Comparison of ENCODE assay signal across 31 mouse cellular contexts in genomic region chr13:47146388-47146787, GRCm38 (mm10). TPM values are rescaled to one million over a fixed set of nuclear protein-coding genes. Genes with fewer than 3 reads are reported as not detected.
DNase-seq lines count a peak whose midpoint lies in the region; ATAC-seq and TF ChIP-seq lines count a peak whose summit lies in the region.
"Had no signal": no experiment of that assay in that cellular context is flagged by ENCODE, and none has a peak within 500 bp of the region (broad histone marks: within the 10 kb centered on the region; RNA-seq: fewer than 3 reads in every experiment).

No protein-coding gene starts in this region.

- intact Hi-C loops in gastrocnemius, adult 2 months (cut with DNase I): no loop called here

- H3K27ac ChIP-seq in gastrocnemius, adult 2 months: peak overlapping the region; percentile 16; the same call in 1 of the 2 replicates
- peak overlapping the region; percentile 82 to 85 for H3K27ac ChIP-seq in heart, embryonic 14.5 days (replicated peaks in 1 of 2; ENCODE audit: control insufficient read depth in 1 of 2, insufficient read depth in 1 of 2, low read depth in 2 of 2, low read length in 2 of 2)
- no peak overlapping the region for H3K27ac ChIP-seq in lung, postnatal 0 days (ENCODE audit: low read length)
- H3K27ac ChIP-seq: forebrain, embryonic 12.5 days; hindbrain, embryonic 13.5 days; midbrain, embryonic 12.5 days; neural tube, embryonic 12.5 days had no signal

- H3K4me1 ChIP-seq in heart, embryonic 14.5 days (ENCODE audit: control insufficient read depth in 2 of 2, insufficient read depth in 2 of 2, low read length in 2 of 2): peaks cover 29 to 52% of the 10 kb centered on the region in 2 experiments
- H3K4me1 ChIP-seq in lung, postnatal 0 days (ENCODE audit: insufficient read depth, low read depth, low read length): no peaks in the 10 kb centered on the region
- H3K4me1 ChIP-seq: hindbrain, embryonic 13.5 days; midbrain, embryonic 12.5 days; neural tube, embryonic 12.5 days had no signal

- no peaks in the 10 kb centered on the region for H3K27me3 ChIP-seq in heart, embryonic 14.5 days (ENCODE audit: control insufficient read depth, insufficient read depth, low read length)
- no peaks in the 10 kb centered on the region for H3K27me3 ChIP-seq in lung, postnatal 0 days (replicated peaks; ENCODE audit: insufficient read depth, low read length)
- H3K27me3 ChIP-seq: embryonic facial prominence, embryonic 15.5 days; forebrain, embryonic 12.5 days; hindbrain, embryonic 13.5 days; megakaryocyte, embryonic 14.5 days; midbrain, embryonic 12.5 days; neural tube, embryonic 12.5 days had no signal

- 28% methylated on average over 7 of the region's 7 CpGs for WGBS in heart, embryonic 14.5 days
- WGBS in lung, postnatal 0 days: 47% methylated on average over 7 of the region's 7 CpGs

- H3K9ac ChIP-seq in heart, embryonic 14.5 days (ENCODE audit: low read length): peak overlapping the region; percentile 41; the same call in 1 of the 2 replicates
- H3K9ac ChIP-seq in lung, postnatal 0 days (replicated peaks; ENCODE audit: low read depth): no peak overlapping the region
- H3K9ac ChIP-seq: embryonic facial prominence, embryonic 15.5 days; forebrain, embryonic 12.5 days; forebrain, postnatal 0 days; hindbrain, embryonic 13.5 days; midbrain, embryonic 12.5 days; neural tube, embryonic 12.5 days had no signal

- H3K36me3 ChIP-seq in heart, embryonic 14.5 days (ENCODE audit: control insufficient read depth, insufficient read depth, low read length): no peaks in the 10 kb centered on the region
- H3K36me3 ChIP-seq in lung, postnatal 0 days (ENCODE audit: insufficient read depth, low read length): no peaks in the 10 kb centered on the region
- H3K36me3 ChIP-seq: embryonic facial prominence, embryonic 15.5 days; forebrain, embryonic 12.5 days; hindbrain, embryonic 13.5 days; midbrain, embryonic 12.5 days; neural tube, embryonic 12.5 days had no signal

- no peak for TF ChIP-seq EP300 in lung, postnatal 0 days (IDR thresholded peaks at IDR 0.05)

- no peaks in the 10 kb centered on the region for H3K9me3 ChIP-seq in heart, embryonic 14.5 days (ENCODE audit: control insufficient read depth, low read length)
- H3K9me3 ChIP-seq in lung, postnatal 0 days (ENCODE audit: low read length): no peaks in the 10 kb centered on the region
- H3K9me3 ChIP-seq: embryonic facial prominence, embryonic 15.5 days; forebrain, embryonic 12.5 days; hindbrain, embryonic 13.5 days; megakaryocyte, embryonic 14.5 days; midbrain, embryonic 12.5 days; neural tube, embryonic 12.5 days had no signal

- H3K4me3 ChIP-seq in gastrocnemius, adult 2 months: no peak overlapping the region
- no peak overlapping the region for H3K4me3 ChIP-seq in heart, embryonic 14.5 days (ENCODE audit: control insufficient read depth in 1 of 2, insufficient read depth in 1 of 2, low read depth in 1 of 2, low read length in 2 of 2)
- H3K4me3 ChIP-seq in lung, postnatal 0 days (ENCODE audit: low read depth, low read length): no peak overlapping the region
- H3K4me3 ChIP-seq: embryonic facial prominence, embryonic 15.5 days; forebrain, embryonic 12.5 days; hindbrain, embryonic 13.5 days; megakaryocyte, embryonic 14.5 days; midbrain, embryonic 12.5 days; myocyte; neural tube, embryonic 12.5 days had no signal

- DNase-seq in gastrocnemius, adult 2 months: no peak
- DNase-seq in gastrocnemius, adult 18-20 months (ENCODE audit: low spot score): no peak
- DNase-seq in heart, postnatal 4 days: no peak
- DNase-seq in lung, postnatal 0 days (ENCODE audit: low spot score): peak; percentile 7
- DNase-seq in lung, adult 18-20 months: no peak
- DNase-seq in right cerebral cortex, postnatal 14 days: no peak
- DNase-seq: adrenal gland, postnatal 14 days; cerebellum, adult 11-12 months; cerebellum, adult 9-11 months; embryo, embryonic 11 days; forebrain, postnatal 0 days; gastrocnemius, postnatal 36 days; heart, postnatal 14 days; kidney, adult 8-10 months; kidney, postnatal 10 days; layer of hippocampus, adult 9-11 months; lung, postnatal 4 days; right cerebral cortex, adult 18-20 months; thymus, adult 2 months; thymus, postnatal 36 days had no signal

- no peak for TF ChIP-seq CTCF in gastrocnemius, adult 2 months (IDR thresholded peaks at IDR 0.05)
- no peak for TF ChIP-seq CTCF in lung, postnatal 0 days (IDR thresholded peaks at IDR 0.05)

- H3K4me2 ChIP-seq in heart, embryonic 14.5 days (ENCODE audit: low read length): peak overlapping the region; percentile 44
- H3K4me2 ChIP-seq in lung, postnatal 0 days (replicated peaks; ENCODE audit: low read depth, low read length): no peak overlapping the region
- H3K4me2 ChIP-seq: embryonic facial prominence, embryonic 15.5 days; forebrain, embryonic 12.5 days; hindbrain, embryonic 13.5 days; liver, embryonic 11.5 days; midbrain, embryonic 12.5 days; neural tube, embryonic 12.5 days had no signal

- ATAC-seq in heart, embryonic 14.5 days (ENCODE audit: insufficient number of reproducible peaks, insufficient read depth, low FRiP score, low read depth): no peak
- no peak for ATAC-seq in lung, postnatal 0 days
- ATAC-seq: forebrain, postnatal 0 days; intestine, embryonic 16.5 days had no signal

RNA-seq across cellular contexts. Expression of gene Rnf144b, which starts 23.9 kb away (rescaled TPM):
- total RNA-seq in gastrocnemius, adult 2 months (2021): 10 to 100 TPM; 24.0 to 25.9 TPM
- total RNA-seq in gastrocnemius, adult 18-20 months (2021): 10 to 100 TPM; 17.5 to 29.4 TPM
- polyA plus RNA-seq in heart, embryonic 14.5 days (2014; fragmentation: Nextera tagmentation; extraction: Ambion mirVana): 2.3 and 2.6 TPM in 2 replicates
- 1 to 10 TPM; 7.3 to 8.1 TPM for total RNA-seq in heart, postnatal 4 days (2021)
- polyA plus RNA-seq in lung, postnatal 0 days (2015; fragmentation: Nextera tagmentation; extraction: Ambion mirVana): 3.2 and 4.0 TPM in 2 replicates
- total RNA-seq: MEL had no signal

RNA-seq across cellular contexts. Expression of gene Dek, which starts 40.4 kb away (rescaled TPM):
- total RNA-seq in gastrocnemius, adult 2 months (2021): 10 to 100 TPM; 34.8 to 35.4 TPM
- 10 to 100 TPM; 36.0 to 36.8 TPM for total RNA-seq in gastrocnemius, adult 18-20 months (2021)
- polyA plus RNA-seq in heart, embryonic 14.5 days (2014; fragmentation: Nextera tagmentation; extraction: Ambion mirVana): 130 and 132 TPM in 2 replicates
- total RNA-seq in heart, postnatal 4 days (2021): 10 to 100 TPM; 85.5 to 87.1 TPM
- 113 and 126 TPM in 2 replicates for polyA plus RNA-seq in lung, postnatal 0 days (2015; fragmentation: Nextera tagmentation; extraction: Ambion mirVana)
